Mouse (Mus musculus): ENCODE data around the gene Fcrl6.

GRCm38 (mm10) chr1:172626306-172626705 lies 24.0 kb upstream of the Fcrl6 start:
- TF ChIP-seq HCFC1 (IDR thresholded peaks at IDR 0.05; ENCODE audit: borderline replicate concordance, insufficient read depth, low read length) (no peak), CHD2 (IDR thresholded peaks at IDR 0.05; ENCODE audit: low read depth, low read length) (no peak), ZC3H11A (IDR thresholded peaks at IDR 0.05; ENCODE audit: borderline replicate concordance, low read depth, low read length) (no peak), ZNF384 (IDR thresholded peaks at IDR 0.05; ENCODE audit: low read depth, low read length) (no peak), MAFK (IDR thresholded peaks at IDR 0.05; ENCODE audit: insufficient read depth, low read depth, low read length) (no peak)

All from ES-E14 (cell line).